In genomic region chr8:125328650-125329049, GRCm38 (mm10) we compare ENCODE assay signal across 19 mouse cellular contexts.
A peak's percentile ranks its signal among the peaks of the same experiment; 100 is the strongest.
DNase-seq lines count a peak whose midpoint lies in the region; ATAC-seq lines count a peak whose summit lies in the region.
"Had no signal": no experiment of that assay in that cellular context is flagged by ENCODE, and none has a peak within 500 bp of the region (broad histone marks: within the 10 kb centered on the region; RNA-seq: fewer than 3 reads in every experiment).

No protein-coding gene starts in this region.

- H3K9ac ChIP-seq in heart, embryonic 11.5 days (ENCODE audit: low read depth, low read length) = 0 out of 2 replicates have a peak overlapping the region, but pooled peaks have one; percentile 40
- no peak overlapping the region for H3K9ac ChIP-seq in lung, embryonic 16.5 days (ENCODE audit: low read length)
- H3K9ac ChIP-seq: hindbrain, embryonic 13.5 days; intestine, embryonic 15.5 days; limb, embryonic 12.5 days; liver, embryonic 14.5 days; midbrain, embryonic 15.5 days had no signal

- no peak overlapping the region for H3K4me3 ChIP-seq in heart, embryonic 11.5 days (ENCODE audit: low read depth, low read length)
- H3K4me3 ChIP-seq in lung, embryonic 16.5 days (ENCODE audit: low read length) = no peak overlapping the region
- H3K4me3 ChIP-seq: hindbrain, embryonic 13.5 days; intestine, embryonic 15.5 days; limb, embryonic 12.5 days; midbrain, embryonic 15.5 days had no signal

- H3K4me2 ChIP-seq in heart, embryonic 11.5 days = no peak overlapping the region
- H3K4me2 ChIP-seq in lung, embryonic 16.5 days (ENCODE audit: low read depth, low read length) = no peak overlapping the region
- H3K4me2 ChIP-seq: hindbrain, embryonic 13.5 days; intestine, embryonic 15.5 days; limb, embryonic 12.5 days; midbrain, embryonic 15.5 days had no signal

- no peak for ATAC-seq in heart, embryonic 11.5 days (replicated peaks; ENCODE audit: insufficient number of reproducible peaks, low FRiP score, low TSS enrichment)
- peak; percentile 44; the same call in 1 of the 2 replicates for ATAC-seq in lung, embryonic 16.5 days (ENCODE audit: low read depth)
- ATAC-seq: forebrain, embryonic 16.5 days; intestine, embryonic 15.5 days; midbrain, embryonic 15.5 days; Patski had no signal

- 73% methylated on average over 4 of the region's 4 CpGs for WGBS in heart, embryonic 11.5 days (ENCODE audit: insufficient replicate concordance)
- WGBS in lung, embryonic 16.5 days = 69% methylated on average over 4 of the region's 4 CpGs

- intact Hi-C loops in heart, postnatal 25 days (cut with DNase I) = no loop called here

- H3K27me3 ChIP-seq in heart, embryonic 11.5 days (ENCODE audit: control insufficient read depth, insufficient read depth, low read length) = peaks cover 3% of the 10 kb centered on the region; the same call in 1 of the 2 replicates
- H3K27me3 ChIP-seq in lung, embryonic 16.5 days (ENCODE audit: control insufficient read depth, insufficient read depth, low read depth, low read length) = no peaks in the 10 kb centered on the region
- H3K27me3 ChIP-seq: intestine, embryonic 15.5 days had no signal

- no peaks in the 10 kb centered on the region for H3K36me3 ChIP-seq in heart, embryonic 11.5 days (ENCODE audit: control insufficient read depth, insufficient read depth, low read length)
- H3K36me3 ChIP-seq in lung, embryonic 16.5 days (ENCODE audit: control insufficient read depth, insufficient read depth, low read length) = no peaks in the 10 kb centered on the region
- H3K36me3 ChIP-seq: hindbrain, embryonic 13.5 days; intestine, embryonic 15.5 days; limb, embryonic 12.5 days; midbrain, embryonic 15.5 days had no signal

- peak overlapping the region; percentile 73; the same call in 1 of the 2 replicates for H3K27ac ChIP-seq in heart, embryonic 11.5 days (ENCODE audit: low read depth, low read length)
- H3K27ac ChIP-seq in lung, embryonic 16.5 days (ENCODE audit: low read length) = no peak overlapping the region
- H3K27ac ChIP-seq: hindbrain, embryonic 13.5 days; intestine, embryonic 15.5 days; limb, embryonic 12.5 days; liver, embryonic 14.5 days; midbrain, embryonic 15.5 days had no signal

- H3K9me3 ChIP-seq in heart, embryonic 11.5 days (replicated peaks; ENCODE audit: control insufficient read depth, low read length) = no peaks in the 10 kb centered on the region
- H3K9me3 ChIP-seq in lung, embryonic 16.5 days (ENCODE audit: control insufficient read depth, low read length) = 0 out of 2 replicates have a peak, but pooled peaks cover 2% of the 10 kb centered on the region
- H3K9me3 ChIP-seq: intestine, embryonic 15.5 days; limb, embryonic 12.5 days; midbrain, embryonic 15.5 days had no signal

- peaks cover 52% of the 10 kb centered on the region for H3K4me1 ChIP-seq in heart, embryonic 11.5 days (ENCODE audit: control insufficient read depth, insufficient read depth, low read length)
- peaks cover 15% of the 10 kb centered on the region for H3K4me1 ChIP-seq in lung, embryonic 16.5 days (replicated peaks; ENCODE audit: control insufficient read depth, insufficient read depth, low read length)
- H3K4me1 ChIP-seq: intestine, embryonic 15.5 days had no signal

- peak; percentile 32 for DNase-seq in adrenal gland, adult 2 months
- DNase-seq in adrenal gland, adult 18-20 months (ENCODE audit: low spot score in 2 of 2) = no peak
- DNase-seq in heart, postnatal 25 days (ENCODE audit: low spot score) = no peak
- peak; percentile 65 for DNase-seq in adipocyte (ENCODE audit: low spot score)
- DNase-seq in right cerebral cortex, postnatal 4 days = no peak
- no peak for DNase-seq in thymus, postnatal 36 days
- DNase-seq: cerebellum, postnatal 10 days; embryo, embryonic 11 days; right cerebral cortex, adult 18-20 months; thymus, postnatal 25 days had no signal

Comparison
In these comparisons a context has a peak if more than half of its experiments do, and no peak if none do; other contexts are left out.
1. DNase-seq: peak in adrenal gland, adult 2 months (single experiment) and adipocyte (single experiment); none in adrenal gland, adult 18-20 months (0 of 2), heart, postnatal 25 days (single experiment), right cerebral cortex, postnatal 4 days (single experiment) and thymus, postnatal 36 days (0 of 2).